Comparison of ENCODE assay signal across 19 mouse cellular contexts in the genomic region with DNA sequence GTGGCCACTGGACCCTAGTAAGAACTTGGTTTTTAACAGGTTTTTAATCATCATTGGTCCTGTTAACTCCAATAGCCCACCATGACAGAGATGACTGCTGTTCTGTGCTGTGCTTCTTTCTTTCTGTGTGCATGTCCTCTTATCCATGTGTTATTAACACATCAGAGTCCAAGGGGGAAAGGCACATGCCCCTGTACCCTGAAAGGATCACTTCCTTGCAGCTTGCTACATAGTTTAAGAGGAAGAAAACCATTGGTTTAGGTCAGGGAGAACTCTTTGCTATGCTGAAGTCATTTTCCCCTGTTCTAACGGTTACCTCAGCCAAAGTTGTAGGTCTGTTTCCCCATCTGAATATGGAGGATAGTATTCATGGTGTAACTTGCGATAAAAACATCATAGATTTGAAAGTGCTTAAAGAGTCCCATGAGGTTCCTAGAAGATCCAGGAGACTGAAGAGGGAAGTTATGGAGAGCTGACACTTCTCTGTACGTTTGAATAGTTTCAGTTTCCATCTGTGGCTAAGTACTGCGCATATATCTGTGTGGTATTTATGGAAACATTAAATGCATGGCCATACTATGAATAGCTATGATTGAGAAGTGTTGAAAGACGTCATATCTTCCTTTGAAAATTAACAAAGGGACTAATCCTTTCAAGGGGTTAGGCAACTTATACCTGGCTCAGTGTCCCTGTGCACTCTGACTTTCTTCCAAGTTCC. TPM values are rescaled to one million over a fixed set of nuclear protein-coding genes. Genes with fewer than 3 reads are reported as not detected.
DNase-seq lines count a peak whose midpoint lies in the region; ATAC-seq and TF ChIP-seq lines count a peak whose summit lies in the region.
"Had no signal": no experiment of that assay in that cellular context is flagged by ENCODE, and none has a peak within 500 bp of the region (broad histone marks: within the 10 kb centered on the region; RNA-seq: fewer than 3 reads in every experiment).

No protein-coding gene starts in this region.

- peaks cover 14% of the 10 kb centered on the region; the same call in 1 of the 2 replicates for H3K9me3 ChIP-seq in embryonic facial prominence, embryonic 14.5 days (ENCODE audit: control insufficient read depth, low read length)
- no peaks in the 10 kb centered on the region for H3K9me3 ChIP-seq in embryonic facial prominence, embryonic 10.5 days
- H3K9me3 ChIP-seq in lung, embryonic 16.5 days (ENCODE audit: control insufficient read depth, low read length), result no peaks in the 10 kb centered on the region
- H3K9me3 ChIP-seq: embryonic facial prominence, embryonic 12.5 days; hindbrain, embryonic 10.5 days had no signal

- H3K27me3 ChIP-seq in embryonic facial prominence, embryonic 14.5 days (replicated peaks; ENCODE audit: control insufficient read depth, insufficient read depth, low read length), result no peaks in the 10 kb centered on the region
- no peaks in the 10 kb centered on the region for H3K27me3 ChIP-seq in embryonic facial prominence, embryonic 10.5 days (replicated peaks; ENCODE audit: low read depth, poor library complexity, severe bottlenecking)
- H3K27me3 ChIP-seq in lung, embryonic 16.5 days (ENCODE audit: control insufficient read depth, insufficient read depth, low read depth, low read length), result no peaks in the 10 kb centered on the region
- H3K27me3 ChIP-seq: embryonic facial prominence, embryonic 12.5 days had no signal

- no peak overlapping the region for H3K4me3 ChIP-seq in embryonic facial prominence, embryonic 14.5 days (ENCODE audit: low read depth, low read length)
- H3K4me3 ChIP-seq in embryonic facial prominence, embryonic 10.5 days, result no peak overlapping the region
- no peak overlapping the region for H3K4me3 ChIP-seq in lung, embryonic 16.5 days (ENCODE audit: low read length)
- no peak overlapping the region for H3K4me3 ChIP-seq in lung, adult 2 months (replicated peaks; ENCODE audit: extremely low read depth, low read depth, low read length)
- H3K4me3 ChIP-seq: embryonic facial prominence, embryonic 12.5 days; heart, adult 2 months; hindbrain, embryonic 10.5 days had no signal

- no peak for TF ChIP-seq CTCF in lung, adult 2 months (IDR thresholded peaks at IDR 0.05; ENCODE audit: insufficient read depth, low read length)

- H3K4me1 ChIP-seq in embryonic facial prominence, embryonic 14.5 days (ENCODE audit: control insufficient read depth, insufficient read depth, low read length), result no peaks in the 10 kb centered on the region
- H3K4me1 ChIP-seq in embryonic facial prominence, embryonic 10.5 days, result no peaks in the 10 kb centered on the region
- peaks cover 6% of the 10 kb centered on the region; the same call in 1 of the 2 replicates for H3K4me1 ChIP-seq in lung, embryonic 16.5 days (replicated peaks; ENCODE audit: control insufficient read depth, insufficient read depth, low read length)
- H3K4me1 ChIP-seq in lung, adult 2 months (ENCODE audit: control insufficient read depth, insufficient read depth, low read length), result peaks cover 3% of the 10 kb centered on the region; the same call in 1 of the 2 replicates
- H3K4me1 ChIP-seq: embryonic facial prominence, embryonic 12.5 days; hindbrain, embryonic 10.5 days had no signal

- 0 out of 2 replicates have a peak, but pooled peaks have one; percentile 9 for ATAC-seq in embryonic facial prominence, embryonic 14.5 days (ENCODE audit: low read depth)
- ATAC-seq in lung, embryonic 16.5 days (ENCODE audit: low read depth), result peak; percentile 17; the same call in 1 of the 2 replicates
- ATAC-seq in hematopoietic stem cell, adult 5-6 weeks (replicated peaks in 1 of 2; ENCODE audit: insufficient read depth in 1 of 2, low FRiP score in 2 of 2, low TSS enrichment in 1 of 2, low read depth in 1 of 2, poor library complexity in 2 of 2, severe bottlenecking in 2 of 2), result peak; percentile 53 to 60; a peak in 3 of 4 replicates
- ATAC-seq in neutrophil, adult 5-6 weeks (ENCODE audit: extremely low read depth, insufficient number of reproducible peaks, low FRiP score, poor library complexity, severe bottlenecking), result peak; percentile 54; the same call in 1 of the 2 replicates
- ATAC-seq in frontal cortex, adult (ENCODE audit: low TSS enrichment), result no peak
- ATAC-seq: midbrain, embryonic 16.5 days had no signal

- H3K9ac ChIP-seq in embryonic facial prominence, embryonic 14.5 days (ENCODE audit: low read depth, low read length), result no peak overlapping the region
- H3K9ac ChIP-seq in lung, embryonic 16.5 days (ENCODE audit: low read length), result no peak overlapping the region
- H3K9ac ChIP-seq: embryonic facial prominence, embryonic 12.5 days had no signal

- WGBS in embryonic facial prominence, embryonic 14.5 days, result 75% methylated on average over 5 of the region's 5 CpGs
- 86% methylated on average over 5 of the region's 5 CpGs for WGBS in embryonic facial prominence, embryonic 10.5 days
- WGBS in lung, embryonic 16.5 days, result 61% methylated on average over 5 of the region's 5 CpGs
- WGBS in lung, adult 2 months, result 65% methylated on average over 5 of the region's 5 CpGs

- H3K36me3 ChIP-seq in embryonic facial prominence, embryonic 14.5 days (ENCODE audit: control insufficient read depth, insufficient read depth, low read length), result no peaks in the 10 kb centered on the region
- H3K36me3 ChIP-seq in embryonic facial prominence, embryonic 10.5 days (replicated peaks), result no peaks in the 10 kb centered on the region
- no peaks in the 10 kb centered on the region for H3K36me3 ChIP-seq in lung, embryonic 16.5 days (ENCODE audit: control insufficient read depth, insufficient read depth, low read length)
- H3K36me3 ChIP-seq: embryonic facial prominence, embryonic 12.5 days; hindbrain, embryonic 10.5 days had no signal

- no peak for DNase-seq in embryonic facial prominence, embryonic 14.5 days (ENCODE audit: low spot score)
- DNase-seq in embryonic facial prominence, embryonic 10.5 days (ENCODE audit: low spot score), result no peak
- DNase-seq in lung, adult 2 months, result no peak
- no peak for DNase-seq in neural tube, embryonic 10.5 days (ENCODE audit: extremely low spot score, low spot score)
- DNase-seq: adrenal gland, postnatal 14 days; cerebellum, adult 2 months; gastrocnemius, postnatal 10 days; heart, adult 2 months; layer of hippocampus, postnatal 36 days; left cerebral cortex, postnatal 4 days; lung, postnatal 36 days; thymus, postnatal 25 days had no signal

- TF ChIP-seq POLR2A in lung, adult 2 months (IDR thresholded peaks at IDR 0.05; ENCODE audit: borderline replicate concordance, extremely low read depth, low read depth, low read length), result no peak

- no peak overlapping the region for H3K27ac ChIP-seq in embryonic facial prominence, embryonic 14.5 days (replicated peaks; ENCODE audit: low read depth, low read length)
- no peak overlapping the region for H3K27ac ChIP-seq in embryonic facial prominence, embryonic 10.5 days (replicated peaks)
- H3K27ac ChIP-seq in lung, embryonic 16.5 days (ENCODE audit: low read length), result peak overlapping the region; percentile 37; the same call in 1 of the 2 replicates
- H3K27ac ChIP-seq: embryonic facial prominence, embryonic 12.5 days; heart, adult 2 months; hindbrain, embryonic 10.5 days had no signal

- no peak overlapping the region for H3K4me2 ChIP-seq in embryonic facial prominence, embryonic 14.5 days (ENCODE audit: low read depth, low read length)
- no peak overlapping the region for H3K4me2 ChIP-seq in lung, embryonic 16.5 days (ENCODE audit: low read depth, low read length)
- H3K4me2 ChIP-seq: embryonic facial prominence, embryonic 12.5 days had no signal

RNA-seq across cellular contexts. Expression of a gene that starts 14.1 kb away (rescaled TPM):
- polyA plus RNA-seq in embryonic facial prominence, embryonic 14.5 days (2014; fragmentation: Nextera tagmentation; extraction: Ambion mirVana), result 8.7 and 9.0 TPM in 2 replicates
- polyA plus RNA-seq in embryonic facial prominence, embryonic 10.5 days (2016; fragmentation: Nextera tagmentation; extraction: Ambion mirVana), result 7.3 and 9.6 TPM in 2 replicates
- polyA plus RNA-seq in lung, embryonic 16.5 days (2015; fragmentation: Nextera tagmentation; extraction: Ambion mirVana), result 3.8 and 6.2 TPM in 2 replicates
- 6.6 and 13.0 TPM in 2 replicates for polyA plus RNA-seq in lung, adult 2 months (2012; rRNA removed)
- 2.0 and 3.2 TPM in 2 replicates for total RNA-seq in hematopoietic stem cell, adult 5-6 weeks (2017)
- total RNA-seq in neutrophil, adult 5-6 weeks (2017), result 37.4 and 41.9 TPM in 2 replicates
